Mouse (Mus musculus): Measurements from ENCODE around the gene Melk.
A peak's percentile ranks its signal among the peaks of the same experiment; 100 is the strongest.

Gene Melk

DNA sequence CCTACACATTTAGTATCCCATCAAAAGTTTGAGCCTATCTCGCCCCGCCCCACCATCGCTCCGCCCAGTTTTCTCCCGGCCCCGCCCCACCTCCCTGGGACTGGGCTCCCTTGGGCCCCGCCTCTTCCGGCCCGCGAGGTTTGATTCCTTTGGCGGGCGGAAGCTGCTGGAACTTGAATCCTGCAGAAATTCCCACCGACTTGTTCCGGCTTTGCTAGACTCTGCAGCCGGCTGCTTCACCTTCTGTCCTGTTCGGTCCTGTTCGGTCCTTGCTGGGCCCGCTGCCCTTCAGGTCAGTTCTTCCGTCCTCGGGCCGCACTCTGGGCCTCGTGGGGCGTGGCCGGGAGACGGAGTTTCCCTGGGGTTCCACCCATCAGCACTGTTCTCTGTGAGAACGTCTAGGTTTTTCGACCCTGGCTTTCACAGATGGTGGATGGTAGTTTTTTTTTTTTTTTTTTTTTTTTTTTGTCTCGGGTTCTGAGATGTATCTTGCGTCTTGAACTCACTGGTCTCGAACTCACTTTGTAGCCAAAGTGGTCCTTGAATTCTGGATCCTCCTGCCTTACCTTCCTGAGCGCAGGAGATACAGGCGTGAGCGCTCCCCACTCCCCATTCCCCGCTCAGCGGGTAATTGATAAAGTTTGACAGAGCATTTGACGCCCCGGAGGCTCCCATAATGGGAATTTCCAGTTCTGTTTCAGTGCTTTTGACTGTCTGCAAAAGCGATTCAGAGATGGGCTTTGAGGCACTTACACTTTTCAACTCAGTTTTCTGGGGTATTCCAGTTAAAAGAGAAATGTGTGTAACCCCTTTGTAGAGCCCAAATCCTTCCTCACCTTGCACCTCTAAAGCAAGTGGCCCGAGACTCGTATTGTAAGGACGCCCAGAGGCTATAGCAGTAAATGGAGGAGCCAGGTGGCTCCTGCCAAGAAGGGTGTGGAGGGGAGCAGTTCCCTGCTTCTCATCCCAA lies at the start of gene Melk:
Gene Melk (plus strand): TSS at position 96 of the 970 bp plus-strand sequence.
- peak; percentile 49 for DNase-seq (ENCODE audit: low spot score)

DNA sequence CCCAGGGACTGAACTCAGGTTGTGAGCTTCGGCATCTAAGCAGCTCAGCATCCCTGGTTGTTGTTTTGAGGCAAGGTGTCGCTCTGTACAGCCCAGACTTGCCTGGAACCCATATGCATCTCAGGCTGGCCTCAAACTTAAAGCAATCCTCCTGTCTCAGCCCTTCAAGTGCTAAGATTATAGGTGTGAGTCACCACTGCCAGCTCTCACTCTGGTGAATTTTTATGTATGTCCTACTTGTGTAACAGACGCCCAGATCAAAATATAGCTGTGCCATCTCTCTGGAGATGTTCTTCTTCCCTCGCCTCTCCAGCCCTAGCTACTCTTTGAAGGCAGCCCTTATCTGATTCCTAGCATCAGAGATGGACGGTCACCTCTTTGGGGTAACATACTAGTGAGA lies 49.2 kb upstream of the Melk start:
- DNase-seq (ENCODE audit: low spot score) = no peak

DNA sequence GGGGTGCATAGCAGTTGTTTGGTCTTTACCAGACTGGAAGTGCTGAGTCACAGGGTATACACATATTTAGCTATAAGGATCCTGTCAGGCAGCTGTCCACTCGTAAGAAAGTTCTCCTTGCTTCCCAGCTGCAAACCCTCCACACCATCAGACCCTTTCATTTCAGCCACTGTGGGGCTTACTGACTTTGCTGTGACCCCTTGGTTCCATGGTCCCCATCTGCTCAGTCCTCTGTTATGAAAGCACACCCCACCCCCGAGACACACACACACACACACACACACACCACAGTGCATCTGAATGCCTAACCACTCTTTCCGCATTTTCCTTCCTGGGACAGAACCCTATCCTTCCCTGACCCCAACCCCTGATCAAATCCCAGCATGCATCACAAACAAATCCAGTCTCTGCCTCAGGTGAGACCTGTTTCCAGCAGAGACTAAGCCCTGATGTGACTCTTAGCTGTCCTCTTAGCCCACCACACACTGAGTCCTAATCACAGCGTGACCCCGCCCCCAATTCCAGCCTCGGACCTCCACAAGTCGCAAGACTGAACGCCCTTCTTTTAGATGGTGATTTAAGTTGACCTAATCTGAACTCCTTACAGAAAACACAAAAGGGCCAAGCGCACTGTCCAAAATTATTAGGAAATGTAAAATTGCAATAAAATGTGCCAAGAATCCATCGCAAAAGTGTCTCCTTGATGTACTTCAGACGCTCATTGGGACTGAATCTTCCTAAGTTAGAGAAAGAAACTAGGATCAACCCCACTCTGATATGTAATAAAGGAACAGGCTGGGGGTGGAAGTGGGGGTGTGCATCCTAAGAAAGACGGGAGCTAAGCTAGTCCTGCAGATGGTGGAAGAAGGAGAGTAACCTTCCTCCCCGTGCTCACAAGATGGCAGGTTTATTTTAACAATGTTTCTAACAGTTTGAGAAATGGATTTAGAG lies 48.4 kb upstream of the Melk start:
- DNase-seq (ENCODE audit: low spot score) = no peak

DNA sequence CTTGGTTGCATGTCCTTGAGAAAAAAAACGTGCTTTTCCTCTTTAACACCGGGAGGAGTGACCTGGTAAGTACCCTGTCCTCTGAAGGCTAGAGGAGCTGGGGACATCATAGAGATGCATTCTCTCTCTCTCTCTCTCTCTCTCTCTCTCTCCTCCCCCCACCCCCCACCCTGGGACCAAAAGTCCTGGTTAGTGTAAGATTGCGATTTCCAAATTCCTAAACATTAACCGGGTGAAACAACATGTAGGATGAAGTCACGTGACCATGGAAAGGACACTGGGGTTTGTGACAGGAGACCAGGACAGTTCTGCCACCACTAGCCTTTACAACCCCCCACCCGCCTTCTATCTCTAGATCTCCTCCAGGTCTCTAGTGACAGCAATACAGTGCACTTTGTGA lies 47.5 kb upstream of the Melk start:
- DNase-seq (ENCODE audit: low spot score) = no peak

DNA sequence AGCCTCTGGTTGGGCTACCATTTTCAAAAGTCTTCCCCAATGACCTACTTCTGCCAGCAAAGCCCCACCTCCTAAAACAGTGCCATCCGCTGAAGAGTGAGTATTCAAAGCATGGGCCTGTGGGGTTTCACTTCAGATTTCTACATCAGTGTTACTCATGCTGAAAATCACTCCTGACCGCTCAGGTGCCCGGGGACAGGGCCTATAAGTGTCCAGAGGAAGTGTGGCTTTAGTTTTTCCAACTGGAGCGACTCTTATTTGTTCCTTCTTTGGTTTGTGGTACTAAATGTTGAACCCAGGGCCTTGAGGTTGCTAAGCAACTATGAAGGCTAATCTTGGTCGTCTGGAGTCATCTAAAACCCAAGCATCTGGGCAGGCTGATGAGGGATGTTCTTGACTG lies 46.1 kb upstream of the Melk start:
- no peak for DNase-seq (ENCODE audit: low spot score)

DNA sequence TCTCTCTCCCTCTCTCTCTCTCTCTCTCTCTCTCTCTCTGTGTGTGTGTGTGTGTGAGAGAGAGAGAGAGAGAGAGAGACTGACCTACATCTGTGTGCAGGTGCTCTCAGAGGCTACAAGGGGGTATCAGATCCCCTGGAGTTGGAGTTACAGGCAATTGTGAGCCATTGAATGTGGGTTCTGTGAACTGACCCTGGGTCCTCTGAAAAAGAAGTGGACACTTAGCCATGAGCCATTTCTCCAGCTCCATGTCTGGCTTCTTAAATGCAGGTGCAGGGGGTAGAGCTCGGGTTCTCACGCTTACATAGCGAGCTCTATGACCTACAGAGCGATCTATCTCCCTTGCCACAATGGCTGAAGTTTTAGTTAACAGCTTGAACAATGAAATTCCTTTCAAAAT lies 41.5 kb upstream of the Melk start:
- DNase-seq (ENCODE audit: low spot score) = no peak

DNA sequence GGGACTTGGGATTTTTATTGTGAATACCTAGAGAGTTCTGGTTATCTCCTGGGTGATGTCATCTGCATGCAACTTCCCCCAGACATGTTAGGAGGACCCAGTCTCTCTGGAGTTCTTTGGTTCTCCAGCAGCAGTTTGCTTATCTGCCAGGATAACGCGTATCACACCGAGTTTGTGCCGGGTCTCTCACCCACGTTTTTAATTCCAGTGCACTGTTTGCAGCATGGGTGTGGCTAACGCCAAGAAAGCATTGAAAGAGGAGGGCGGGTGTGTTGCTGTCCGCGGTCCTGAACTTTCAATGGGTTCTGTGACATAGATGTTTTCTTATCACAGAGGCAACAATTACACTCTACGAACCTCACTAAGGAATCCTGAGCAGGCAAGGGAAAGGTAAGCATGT lies 40.4 kb upstream of the Melk start:
- no peak for DNase-seq (ENCODE audit: low spot score)

DNA sequence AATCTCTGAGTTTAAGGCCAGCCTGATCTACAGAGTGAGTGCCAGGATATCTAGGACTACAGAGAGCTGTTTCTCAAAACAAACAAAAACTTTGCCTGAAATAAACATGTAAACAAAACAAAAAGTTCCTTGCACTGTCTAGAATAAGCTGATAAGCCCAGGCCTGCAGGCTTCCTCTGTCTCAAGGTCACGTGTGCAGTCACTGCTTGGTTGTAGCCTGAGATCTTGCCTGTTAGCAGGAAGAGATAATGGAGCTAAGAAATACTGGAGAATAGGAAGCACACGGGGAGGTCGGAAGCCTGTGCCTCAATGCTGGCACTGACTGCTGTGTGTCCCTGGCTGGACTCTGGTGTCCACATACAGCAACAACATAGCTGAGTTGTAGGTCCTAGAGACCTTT lies 35.2 kb upstream of the Melk start:
- no peak for DNase-seq (ENCODE audit: low spot score)

DNA sequence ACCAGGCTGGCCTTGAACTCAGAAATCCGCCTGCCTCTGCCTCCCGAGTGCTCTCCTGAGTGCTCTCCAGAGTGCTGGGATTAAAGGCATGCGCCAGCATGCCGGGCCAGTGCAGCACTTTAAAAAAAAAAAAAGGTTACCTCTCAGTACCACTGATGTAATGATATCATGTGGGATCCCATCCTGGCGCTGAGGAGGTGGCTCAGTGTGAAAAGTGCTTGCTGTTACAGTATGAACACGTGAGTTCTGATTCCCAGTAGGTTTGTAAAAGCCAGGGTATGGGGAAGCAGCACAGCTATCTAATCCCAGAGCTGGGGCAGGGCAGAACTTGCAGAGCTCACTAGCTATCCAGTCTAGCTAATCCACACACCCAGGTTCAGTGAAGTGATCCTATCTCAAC lies 33.2 kb upstream of the Melk start:
- DNase-seq (ENCODE audit: low spot score) = no peak

DNA sequence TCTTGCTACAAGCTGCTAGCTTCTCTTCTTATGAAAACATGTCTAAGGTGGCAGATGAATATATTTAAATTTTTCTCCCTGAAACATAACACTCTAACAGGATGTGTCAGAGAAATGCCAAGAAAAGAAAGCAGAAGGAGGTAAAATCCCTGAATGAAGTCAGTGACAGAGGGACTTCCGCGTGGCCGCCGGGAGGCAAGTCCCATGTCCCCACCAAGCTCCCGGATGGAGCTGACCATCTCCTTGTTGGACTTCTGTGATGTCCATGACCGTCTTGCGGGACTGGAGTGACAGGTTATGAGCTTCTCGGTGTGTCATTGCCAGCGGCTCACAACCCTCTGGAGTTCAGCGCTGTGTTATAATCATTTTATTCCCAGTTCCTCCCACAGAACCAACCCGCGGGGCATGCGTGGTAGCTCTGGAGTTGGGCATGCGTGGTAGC lies 31.3 kb upstream of the Melk start:
- DNase-seq (ENCODE audit: low spot score) = no peak

DNA sequence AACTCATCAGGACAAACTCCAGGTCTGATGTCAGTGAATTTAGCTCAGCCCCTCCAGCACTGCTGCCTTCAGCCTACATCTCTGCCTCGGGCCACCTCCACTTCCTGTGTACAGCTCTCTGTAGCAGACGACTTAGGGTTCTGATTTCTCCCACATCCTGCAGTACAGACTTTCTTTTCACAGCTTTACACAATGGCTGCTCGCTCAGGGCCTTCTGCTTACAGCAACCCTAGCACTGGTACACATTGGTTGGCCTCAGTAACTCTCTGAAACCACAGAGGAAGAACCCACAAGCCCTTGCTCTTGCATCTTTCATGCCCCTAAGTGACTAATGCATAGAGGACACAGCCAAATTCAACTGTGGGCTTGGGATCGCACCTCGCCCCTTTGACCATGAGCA lies 29.5 kb upstream of the Melk start:
- DNase-seq (ENCODE audit: low spot score) = no peak

DNA sequence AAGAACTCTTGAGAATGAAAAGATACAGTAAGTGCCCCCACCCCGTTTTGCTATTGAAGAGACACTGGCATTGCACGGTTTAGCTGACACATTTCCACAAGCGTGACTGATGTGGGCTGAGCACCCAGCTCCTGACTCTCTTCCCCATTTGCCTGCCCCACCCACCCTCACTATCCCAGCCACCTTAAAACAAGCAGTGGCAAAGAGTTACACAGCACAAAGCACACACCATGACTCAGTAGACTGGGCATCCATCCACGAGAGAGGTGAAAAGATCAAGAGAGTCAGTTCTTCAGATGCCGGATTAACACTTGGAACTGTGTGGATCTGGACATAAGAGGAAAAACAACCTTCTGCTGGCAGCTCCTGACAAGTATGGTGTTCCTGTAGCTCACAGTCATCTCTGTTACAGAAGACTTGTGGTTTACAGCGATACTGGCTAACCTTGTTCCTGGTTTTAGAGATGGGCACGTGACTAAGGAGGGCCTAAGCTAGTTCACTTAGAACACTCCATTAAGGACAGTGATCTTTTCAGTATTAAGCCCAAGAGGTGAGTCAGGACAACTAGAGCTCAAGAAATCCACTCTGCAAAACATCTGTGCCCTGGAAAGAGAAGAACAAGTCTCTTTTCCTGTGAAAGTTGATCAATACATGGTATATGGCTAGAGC lies 18.9 kb upstream of the Melk start:
- DNase-seq (ENCODE audit: low spot score) = no peak

DNA sequence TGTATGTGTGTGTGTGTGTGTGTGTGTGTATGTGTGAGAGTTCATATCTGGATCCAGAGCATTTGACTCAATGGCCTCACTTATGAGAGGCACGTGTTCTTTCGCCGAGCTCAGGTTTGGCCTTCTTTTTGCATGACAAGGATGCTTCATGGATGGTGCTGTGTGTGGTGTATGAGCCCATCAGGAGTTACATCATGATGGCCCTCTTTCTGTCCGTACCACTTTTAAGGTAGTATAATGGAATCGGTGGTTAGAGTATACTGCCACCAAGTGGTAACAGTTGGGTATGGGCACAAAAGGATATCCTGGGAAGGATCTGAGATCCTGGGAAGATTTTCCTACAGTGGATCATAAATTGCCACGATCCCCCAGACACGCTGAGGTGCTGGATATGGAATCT lies 8.1 kb upstream of the Melk start:
- no peak for DNase-seq (ENCODE audit: low spot score)

DNA sequence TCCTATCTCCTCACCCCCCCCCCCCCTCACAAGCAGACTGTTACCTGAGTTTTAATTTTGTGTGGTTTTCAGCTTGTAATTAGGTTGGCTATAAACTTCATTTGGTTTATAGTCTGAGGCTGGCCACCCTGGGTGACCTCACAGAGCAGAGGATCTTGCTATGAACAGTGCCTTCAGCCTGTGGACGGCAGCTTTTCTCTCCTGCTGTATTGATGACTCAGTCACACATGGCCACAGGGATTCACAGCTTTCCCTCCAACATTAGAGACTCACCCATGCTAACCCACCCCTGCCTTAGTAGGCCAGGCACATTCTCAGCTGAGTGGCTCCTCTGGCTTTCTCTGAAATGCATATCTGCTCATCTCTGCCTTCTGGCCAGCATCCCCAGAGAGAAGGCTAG lies 4.8 kb upstream of the Melk start:
- no peak for DNase-seq (ENCODE audit: low spot score)

DNA sequence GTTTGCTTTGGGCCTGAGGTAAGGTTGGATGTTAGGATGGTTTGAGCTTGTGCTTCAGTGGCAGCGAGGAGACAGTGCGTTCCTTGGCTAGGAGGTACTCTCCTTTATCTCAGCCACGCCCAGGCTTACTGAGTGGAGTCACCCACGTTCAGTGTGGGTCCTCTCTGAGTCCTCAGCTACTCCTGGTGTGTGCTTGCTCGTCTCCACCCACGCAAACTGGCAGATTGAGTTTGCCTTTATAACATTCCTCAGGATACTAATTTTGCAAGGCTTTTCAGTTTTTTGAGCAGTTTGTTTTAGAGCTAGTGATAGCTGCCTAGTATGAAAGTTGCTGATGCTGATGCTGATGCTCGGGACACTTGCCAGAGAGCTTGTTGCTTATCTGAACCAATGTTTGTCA lies 5.9 kb downstream of the Melk start:
- no peak for DNase-seq (ENCODE audit: low spot score)

DNA sequence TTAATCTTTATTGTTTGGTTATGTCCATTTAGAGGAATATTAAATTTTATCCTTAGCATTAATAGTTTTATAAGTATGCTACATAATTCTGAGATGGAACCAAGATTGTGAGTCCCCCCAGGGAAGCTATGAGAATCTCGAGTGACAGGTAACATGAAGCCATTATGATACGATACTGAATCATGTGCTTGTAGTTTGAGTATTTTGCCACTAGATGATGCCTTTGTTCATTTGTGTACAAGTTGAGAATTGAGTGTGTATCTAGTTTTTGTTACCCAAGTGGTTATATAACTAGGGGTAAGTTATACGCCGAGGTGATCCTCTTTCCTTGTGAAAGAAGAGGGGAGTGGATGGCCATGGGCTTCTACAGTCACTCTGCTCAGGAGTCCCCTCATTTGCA lies 9.8 kb downstream of the Melk start:
- DNase-seq (ENCODE audit: low spot score) = no peak

DNA sequence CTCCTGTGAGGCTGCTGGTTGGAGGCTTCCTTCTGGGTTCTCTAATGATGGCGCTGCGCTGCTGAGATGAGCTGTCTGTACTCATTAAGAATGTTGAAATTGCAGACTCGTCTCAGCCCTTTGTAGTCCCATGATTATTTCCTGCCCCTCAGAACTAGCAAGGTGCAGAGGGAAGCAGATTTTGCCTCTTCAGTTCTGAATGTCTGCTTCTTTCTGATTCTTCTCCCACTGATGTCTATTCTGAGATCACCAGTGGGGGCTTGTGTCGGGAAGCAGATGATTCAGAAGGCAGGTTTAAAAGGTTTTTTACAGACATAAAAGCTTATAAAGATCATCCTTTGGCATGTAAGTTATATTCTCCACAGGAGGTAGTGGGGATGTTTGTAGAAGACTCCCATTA lies 10.2 kb downstream of the Melk start:
- no peak for DNase-seq (ENCODE audit: low spot score)

DNA sequence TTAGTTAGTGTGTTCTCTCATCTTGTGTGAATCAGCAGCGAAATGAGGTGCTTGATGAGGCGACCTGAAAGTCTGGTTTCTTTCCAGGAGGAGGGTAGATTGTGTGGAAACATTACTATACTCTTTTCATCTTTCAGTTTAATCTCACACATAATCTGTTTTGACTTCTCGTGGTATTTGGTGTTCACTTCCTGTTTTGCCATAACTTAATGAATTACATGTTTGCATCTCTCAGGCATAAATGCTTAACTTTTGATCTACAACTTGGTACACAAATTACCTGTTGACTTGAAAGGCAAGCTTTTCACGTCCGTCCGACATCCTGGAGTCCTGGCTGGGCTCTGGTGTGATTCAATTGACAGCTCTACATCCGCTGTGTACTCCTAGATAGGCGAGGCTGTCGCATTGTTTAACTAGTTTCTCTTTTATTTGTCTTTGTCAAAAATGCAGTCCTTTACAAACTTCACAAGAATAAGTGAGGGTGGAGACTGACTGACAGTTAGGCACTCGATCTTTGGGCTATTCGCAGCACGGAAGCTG lies 15.7 kb downstream of the Melk start:
- DNase-seq (ENCODE audit: low spot score) = no peak

DNA sequence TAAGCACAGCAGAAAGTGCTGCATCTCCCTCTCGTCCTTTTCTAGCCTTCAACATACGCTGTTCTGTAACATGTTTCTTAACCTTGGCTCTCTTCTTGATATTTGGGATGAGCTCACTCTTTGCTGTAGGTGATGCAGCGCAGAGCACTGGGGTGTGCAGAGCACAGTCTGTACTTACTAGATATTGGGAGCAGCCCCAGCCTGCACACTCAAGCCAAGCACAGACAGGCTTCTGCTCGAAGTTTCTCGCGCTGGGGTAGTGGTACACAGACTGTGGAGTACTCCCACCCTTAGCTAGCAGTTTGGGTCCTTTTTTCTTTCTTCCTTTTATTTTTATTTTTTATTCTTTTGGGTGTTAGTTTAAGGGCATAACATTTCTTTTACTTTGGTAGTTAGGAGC lies 19.8 kb downstream of the Melk start:
- no peak for DNase-seq (ENCODE audit: low spot score)

DNA sequence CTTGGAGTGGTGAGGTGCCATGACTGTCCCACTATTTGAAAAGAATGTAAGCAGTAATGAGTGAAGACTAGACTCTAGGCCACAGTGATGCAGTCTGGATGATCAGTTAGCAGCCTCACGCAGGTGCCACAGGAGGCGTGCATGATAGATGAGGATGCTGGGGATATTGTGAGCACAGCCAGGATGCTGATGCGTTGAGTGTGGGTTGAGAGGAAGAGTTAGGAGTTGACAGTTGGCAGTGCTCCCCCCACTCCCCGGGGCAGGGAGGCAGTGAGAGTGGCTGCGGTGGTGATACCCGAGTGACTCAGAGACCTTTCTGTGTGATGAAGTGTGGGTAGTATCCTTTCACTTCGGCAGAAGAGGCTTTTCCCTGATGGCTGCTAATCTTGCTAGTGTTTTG lies 21.4 kb downstream of the Melk start:
- DNase-seq (ENCODE audit: low spot score) = no peak

DNA sequence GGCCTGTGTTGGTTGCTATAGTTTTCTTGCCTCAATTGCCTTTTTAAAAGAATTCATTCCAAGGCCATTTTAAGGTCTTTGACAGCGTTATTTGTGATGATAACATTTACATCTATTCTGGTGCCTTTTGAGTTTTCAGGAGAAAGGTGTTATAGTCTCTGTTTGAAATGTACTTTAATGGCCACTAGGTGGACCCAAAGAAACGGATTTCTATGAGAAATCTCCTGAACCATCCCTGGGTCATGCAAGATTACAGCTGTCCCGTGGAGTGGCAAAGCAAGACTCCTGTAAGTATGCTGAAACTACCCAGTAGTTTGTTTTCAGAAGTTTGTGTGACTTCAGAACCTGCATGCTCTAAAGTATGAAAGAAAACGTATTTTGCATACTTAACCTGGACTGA lies 24.8 kb downstream of the Melk start:
- DNase-seq (ENCODE audit: low spot score) = no peak

DNA sequence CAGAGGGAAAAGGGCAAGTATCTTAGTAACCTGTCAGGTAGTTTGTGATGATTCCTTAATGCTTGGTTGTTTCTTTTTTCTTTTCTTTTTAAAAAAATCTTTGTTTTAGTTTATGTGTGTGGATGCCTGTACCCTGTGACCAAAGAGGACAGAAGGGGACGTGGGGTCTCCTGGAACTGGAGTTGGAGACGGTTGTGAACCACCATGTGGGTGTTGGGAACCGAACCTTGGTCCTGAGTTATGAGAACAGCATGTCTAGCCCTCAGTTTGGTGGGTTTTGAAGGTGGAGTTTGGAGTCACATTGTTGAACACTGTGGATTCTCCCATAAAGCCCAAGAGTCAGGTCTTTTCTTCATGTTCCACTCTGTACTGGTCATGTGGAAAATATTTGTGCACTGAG lies 26.0 kb downstream of the Melk start:
- DNase-seq (ENCODE audit: low spot score) = no peak
